In the genomic region with DNA sequence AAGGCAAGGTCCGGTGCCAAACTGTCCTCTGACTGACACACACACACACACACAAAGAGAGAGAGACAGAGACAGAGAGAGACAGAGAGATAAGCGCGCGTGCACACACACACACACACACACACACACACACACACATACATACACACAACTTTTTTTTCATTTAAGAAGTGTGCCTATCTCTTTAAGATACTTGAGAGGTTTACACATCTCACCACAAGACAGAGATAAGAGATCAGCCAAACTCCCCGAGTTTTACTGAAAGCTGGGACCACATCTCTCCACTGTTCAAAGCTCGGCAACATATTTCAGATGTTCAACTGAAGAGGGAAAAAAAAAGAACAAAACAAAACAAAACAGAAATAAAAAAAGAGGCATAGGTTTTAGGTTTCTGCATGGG, we compare ENCODE assay signal across 23 mouse cellular contexts. TPM values are rescaled to one million over a fixed set of nuclear protein-coding genes. Genes with fewer than 3 reads are reported as not detected.
DNase-seq lines count a peak whose midpoint lies in the region; TF ChIP-seq lines count a peak whose summit lies in the region.
"Had no signal": no experiment of that assay in that cellular context is flagged by ENCODE, and none has a peak within 500 bp of the region (broad histone marks: within the 10 kb centered on the region; RNA-seq: fewer than 3 reads in every experiment).

No protein-coding gene starts in this region.

- no peak for TF ChIP-seq POLR2A in cortical plate, adult 2 months (IDR thresholded peaks at IDR 0.05; ENCODE audit: extremely low read depth, insufficient read depth, low read length)

- H3K27ac ChIP-seq in left cerebral cortex, adult 2 months = peak overlapping the region; percentile 83
- H3K27ac ChIP-seq in cortical plate, adult 2 months (ENCODE audit: insufficient read depth, low read length) = peak overlapping the region; percentile 60; the same call in 1 of the 2 replicates
- H3K27ac ChIP-seq: embryonic facial prominence, embryonic 12.5 days; embryonic facial prominence, embryonic 15.5 days; heart, embryonic 10.5 days; hindbrain, embryonic 12.5 days; hindbrain, embryonic 15.5 days had no signal

- DNase-seq in left cerebral cortex, adult 2 months (ENCODE audit: extremely low spot score in 1 of 2, low spot score in 2 of 2) = no peak
- no peak for DNase-seq in left cerebral cortex, postnatal 36 days (ENCODE audit: low spot score in 2 of 2)
- peak; percentile 73 for DNase-seq in 416B (ENCODE audit: low read depth)
- peak; percentile 12 for DNase-seq in CD4-positive helper T cell, adult 2 months (ENCODE audit: low read depth, low spot score)
- DNase-seq in right cerebral cortex, adult 2 months (ENCODE audit: low spot score in 2 of 2) = no peak
- no peak for DNase-seq in ovary, postnatal 36 days (ENCODE audit: low spot score)
- DNase-seq: adrenal gland, adult 8-10 months; adrenal gland, postnatal 25 days; cerebellum, adult 11-12 months; cerebellum, adult 8-10 months; cerebellum, postnatal 10 days; cerebellum, postnatal 36 days; forebrain, postnatal 0 days; gastrocnemius, adult 2 months; gastrocnemius, postnatal 14 days; heart, adult 11 months had no signal

- H3K4me1 ChIP-seq in cortical plate, adult 2 months (ENCODE audit: control insufficient read depth, insufficient read depth, low read length) = peaks cover 1% of the 10 kb centered on the region; the same call in 1 of the 2 replicates
- H3K4me1 ChIP-seq: hindbrain, embryonic 15.5 days had no signal

- no peak overlapping the region for H3K4me3 ChIP-seq in left cerebral cortex, adult 2 months
- H3K4me3 ChIP-seq in cortical plate, adult 2 months (ENCODE audit: insufficient read depth, low read length) = no peak overlapping the region
- H3K4me3 ChIP-seq: embryonic facial prominence, embryonic 12.5 days; embryonic facial prominence, embryonic 15.5 days; gastrocnemius, adult 2 months; heart, embryonic 10.5 days; hindbrain, embryonic 12.5 days; hindbrain, embryonic 15.5 days had no signal

- TF ChIP-seq CTCF in left cerebral cortex, adult 2 months (IDR thresholded peaks at IDR 0.05) = no peak
- no peak for TF ChIP-seq CTCF in cortical plate, adult 2 months (IDR thresholded peaks at IDR 0.05; ENCODE audit: extremely low read depth, insufficient read depth, low read length)

- intact Hi-C loops in left cerebral cortex, adult 2 months (cut with DNase I) = no loop called here
- intact Hi-C loops in left cerebral cortex, postnatal 36 days (cut with DNase I) = loop anchor here (5.0 kb wide), 1 partner anchor 72 kb away; no protein-coding TSS in a partner anchor

RNA-seq across cellular contexts. Expression of a gene that starts 31.5 kb away (rescaled TPM):
- total RNA-seq in left cerebral cortex, adult 2 months (2021) = 100 to 1,000 TPM in 1 of 2 experiments, 10 to 100 TPM in 1; 92.9 to 111 TPM
- total RNA-seq in left cerebral cortex, postnatal 36 days (2021) = 10 to 100 TPM; 75.1 to 93.6 TPM
- 22.0 and 34.9 TPM in 2 replicates for polyA plus RNA-seq in cortical plate, adult 2 months (2012; rRNA removed)
- polyA plus RNA-seq: activated CD4-positive, CD25-positive, alpha-beta regulatory T cell, adult 4 months had no signal

Comparison
In these comparisons a context has a peak if more than half of its experiments do, and no peak if none do; other contexts are left out.
1. DNase-seq: peak in 416B (single experiment) and CD4-positive helper T cell, adult 2 months (single experiment); none in left cerebral cortex, adult 2 months (0 of 2), left cerebral cortex, postnatal 36 days (0 of 2), right cerebral cortex, adult 2 months (0 of 2) and ovary, postnatal 36 days (single experiment).